Mouse (Mus musculus) embryonic fibroblast, embryonic 13.5 days (primary cell): ENCODE measurements at regions not wholly inside any gene's neighbourhood (a gene's known extent, or its start where the extent isn't known, plus 50 kb on each side); places are given as distances from the start of the nearest gene placed in this dataset.

Experiments
- CTCF ChIP-seq: IDR thresholded peaks from 2 replicates; pipeline ENCODE4 v1.5.1; 2011; ENCODE audit warnings: mild to moderate bottlenecking, control low read depth, low read length, moderate library complexity, borderline replicate concordance; ENCODE audit not compliant: insufficient read depth
- POLR2A ChIP-seq: IDR thresholded peaks from 2 replicates; pipeline ENCODE4 v1.6.1; 2011; ENCODE audit warnings: low read depth, mild to moderate bottlenecking, control low read depth, low read length, moderate library complexity

- TF ChIP-seq CTCF (no peak), POLR2A (no peak)
Measured at GRCm38 (mm10) chr2:75248251-75248650, 410.8 kb upstream of the Hnrnpa3 start.
